Mouse (Mus musculus) neural tube, embryonic 11.5 days (tissue): ENCODE measurements at regions not wholly inside any gene's neighbourhood (a gene's known extent, or its start where the extent isn't known, plus 50 kb on each side); places are given as distances from the start of the nearest gene placed in this dataset.

ENCODE experiments used
- ATAC-seq: fragments of 200-750 bp; cut with Nextera tagmentation; 2 replicates; pipeline ENCODE4 v1.8.0; 2017; ENCODE audit warnings: moderate number of reproducible peaks, mild to moderate bottlenecking, moderate TSS enrichment, moderate library complexity; ENCODE audit not compliant: insufficient read depth, low FRiP score, low TSS enrichment
- DNase-seq: peaks from one replicate; pipeline ENCODE4 v3.0.0-alpha.2; 2015; ENCODE audit warnings: low spot score
- H3K27ac ChIP-seq: fragments of 300-500 bp; sonication (generic); 2 replicates; pipeline ENCODE4 v1.5.1; 2014; ENCODE audit warnings: low read depth, mild to moderate bottlenecking, low read length
- H3K27me3 ChIP-seq: fragments of 300-500 bp; sonication (generic); 2 replicates; pipeline ENCODE4 v1.6.1; 2014; ENCODE audit warnings: mild to moderate bottlenecking, low read length, mixed read lengths; ENCODE audit not compliant: control insufficient read depth, insufficient read depth
- H3K36me3 ChIP-seq: fragments of 300-500 bp; sonication (generic); 2 replicates; pipeline ENCODE4 v1.6.1; 2014; ENCODE audit warnings: mild to moderate bottlenecking, low read length, moderate library complexity, mixed read lengths; ENCODE audit not compliant: control insufficient read depth, insufficient read depth
- H3K4me1 ChIP-seq: fragments of 300-500 bp; sonication (generic); 2 replicates; pipeline ENCODE4 v1.6.1; 2014; ENCODE audit warnings: low read length, mixed read lengths; ENCODE audit not compliant: control insufficient read depth, insufficient read depth
- H3K4me2 ChIP-seq: fragments of 300-500 bp; sonication (generic); 2 replicates; pipeline ENCODE4 v1.6.1; 2014; ENCODE audit warnings: low read depth, mild to moderate bottlenecking, moderate library complexity
- H3K4me3 ChIP-seq: fragments of 300-500 bp; sonication (generic); 2 replicates; pipeline ENCODE4 v1.5.1; 2014; ENCODE audit warnings: low read depth, low read length
- H3K9ac ChIP-seq: fragments of 300-500 bp; sonication (generic); 2 replicates; pipeline ENCODE4 v1.6.1; 2014; ENCODE audit warnings: mild to moderate bottlenecking, low read length
- H3K9me3 ChIP-seq: fragments of 300-500 bp; sonication (generic); 2 replicates; pipeline ENCODE4 v1.6.1; 2016; ENCODE audit warnings: low read length; ENCODE audit not compliant: control insufficient read depth
- WGBS: fragments of 180-500 bp; shearing (Covaris S2); extraction: QIAGEN DNeasy Blood & Tissue Kit; methylation state at CpG from one replicate; pipeline ENCODE4 v1.1.7; 2014; 5-methylcytosine and 5-hydroxymethylcytosine counted together

- 83% methylated on average over 4 of the region's 4 CpGs for WGBS
- no peak overlapping the region for H3K9ac ChIP-seq
- H3K9me3 ChIP-seq = no peaks in the 10 kb centered on the region
- H3K4me3 ChIP-seq = no peak overlapping the region
- H3K4me1 ChIP-seq = no peaks in the 10 kb centered on the region
- ATAC-seq (no peak), DNase-seq (no peak)
- H3K27ac ChIP-seq = no peak overlapping the region
- H3K4me2 ChIP-seq = no peak overlapping the region
- H3K36me3 ChIP-seq = no peaks in the 10 kb centered on the region
- H3K27me3 ChIP-seq = no peaks in the 10 kb centered on the region
These were observed 182.7 kb upstream of the Zfp703 start for GRCm38 (mm10) chr8:26794411-26794810.

- ATAC-seq (no peak), DNase-seq (no peak)
- H3K27ac ChIP-seq = no peak overlapping the region
- no peaks in the 10 kb centered on the region for H3K9me3 ChIP-seq
- no peak overlapping the region for H3K4me3 ChIP-seq
- no peaks in the 10 kb centered on the region for H3K27me3 ChIP-seq
- no peaks in the 10 kb centered on the region for H3K4me1 ChIP-seq
- no peak overlapping the region for H3K4me2 ChIP-seq
- H3K9ac ChIP-seq = no peak overlapping the region
- H3K36me3 ChIP-seq = no peaks in the 10 kb centered on the region
- 81% methylated on average over 8 of the region's 8 CpGs for WGBS
These were observed 181.5 kb upstream of the Zfp703 start for GRCm38 (mm10) chr8:26795616-26796015.

GRCm38 (mm10) chr8:26799814-26800213 is 177.3 kb upstream of the Zfp703 start:
- no peak for ATAC-seq
- WGBS = 67% methylated on average over 1 of the region's 1 CpGs
- no peak overlapping the region for H3K27ac ChIP-seq
- H3K36me3 ChIP-seq = no peaks in the 10 kb centered on the region
- DNase-seq = no peak
- no peak overlapping the region for H3K4me2 ChIP-seq
- no peaks in the 10 kb centered on the region for H3K27me3 ChIP-seq
- H3K4me1 ChIP-seq = no peaks in the 10 kb centered on the region
- H3K9me3 ChIP-seq = no peaks in the 10 kb centered on the region
- H3K9ac ChIP-seq = no peak overlapping the region
- H3K4me3 ChIP-seq = no peak overlapping the region

GRCm38 (mm10) chr8:26804089-26804488 is 173.0 kb upstream of the Zfp703 start:
- Histone ChIP-seq H3K4me1 (peaks cover 19% of the 10 kb centered on the region), H3K9ac (no peak overlapping the region), H3K4me3 (no peak overlapping the region), H3K4me2 (no peak overlapping the region), H3K27me3 (no peaks in the 10 kb centered on the region), H3K36me3 (no peaks in the 10 kb centered on the region), H3K27ac (no peak overlapping the region), H3K9me3 (no peaks in the 10 kb centered on the region)
- no peak for ATAC-seq
- 58% methylated on average over 9 of the region's 9 CpGs for WGBS
- no peak for DNase-seq

- ATAC-seq (no peak), DNase-seq (peak; percentile 64)
- Histone ChIP-seq H3K9ac (no peak overlapping the region), H3K4me2 (no peak overlapping the region), H3K27me3 (no peaks in the 10 kb centered on the region), H3K36me3 (no peaks in the 10 kb centered on the region), H3K4me3 (no peak overlapping the region), H3K9me3 (no peaks in the 10 kb centered on the region), H3K27ac (no peak overlapping the region), H3K4me1 (peaks cover 19% of the 10 kb centered on the region)
- WGBS = 21% methylated on average over 7 of the region's 7 CpGs
These were observed 172.2 kb upstream of the Zfp703 start for GRCm38 (mm10) chr8:26804901-26805341.

GRCm38 (mm10) chr8:26805371-26805821 is 171.7 kb upstream of the Zfp703 start:
- DNase-seq (peak; percentile 53), ATAC-seq (no peak)
- Histone ChIP-seq H3K4me1 (peaks cover 19% of the 10 kb centered on the region), H3K36me3 (no peaks in the 10 kb centered on the region), H3K27me3 (no peaks in the 10 kb centered on the region), H3K4me2 (no peak overlapping the region), H3K9me3 (no peaks in the 10 kb centered on the region), H3K4me3 (no peak overlapping the region), H3K9ac (no peak overlapping the region), H3K27ac (no peak overlapping the region)
- 13% methylated on average over 6 of the region's 6 CpGs for WGBS

- H3K27ac ChIP-seq = no peak overlapping the region
- H3K9ac ChIP-seq = no peak overlapping the region
- H3K4me3 ChIP-seq = no peak overlapping the region
- no peaks in the 10 kb centered on the region for H3K36me3 ChIP-seq
- DNase-seq = peak; percentile 32
- 4% methylated on average over 11 of the region's 11 CpGs for WGBS
- peak overlapping the region; percentile 9; the same call in 1 of the 2 replicates for H3K4me2 ChIP-seq
- H3K27me3 ChIP-seq = no peaks in the 10 kb centered on the region
- no peaks in the 10 kb centered on the region for H3K9me3 ChIP-seq
- peaks cover 19% of the 10 kb centered on the region for H3K4me1 ChIP-seq
- ATAC-seq = no peak
These were observed 168.9 kb upstream of the Zfp703 start for GRCm38 (mm10) chr8:26808111-26808651.

GRCm38 (mm10) chr8:26808771-26809170 is 168.4 kb upstream of the Zfp703 start:
- 2% methylated on average over 3 of the region's 3 CpGs for WGBS
- ATAC-seq = peak; percentile 58; the same call in 1 of the 2 replicates
- no peaks in the 10 kb centered on the region for H3K9me3 ChIP-seq

GRCm38 (mm10) chr8:26809943-26810342 is 167.2 kb upstream of the Zfp703 start:
- 90% methylated on average over 7 of the region's 7 CpGs for WGBS
- H3K4me1 ChIP-seq = peaks cover 19% of the 10 kb centered on the region
- no peak overlapping the region for H3K4me2 ChIP-seq
- H3K9ac ChIP-seq = no peak overlapping the region
- H3K27ac ChIP-seq = no peak overlapping the region
- H3K27me3 ChIP-seq = no peaks in the 10 kb centered on the region
- no peak overlapping the region for H3K4me3 ChIP-seq
- no peak for ATAC-seq
- no peaks in the 10 kb centered on the region for H3K36me3 ChIP-seq
- H3K9me3 ChIP-seq = no peaks in the 10 kb centered on the region
- DNase-seq = no peak

More at GRCm38 (mm10) chr8:26808771-26809170, 168.4 kb upstream of the Zfp703 start:
- no peaks in the 10 kb centered on the region for H3K36me3 ChIP-seq
- no peaks in the 10 kb centered on the region for H3K27me3 ChIP-seq
- no peak overlapping the region for H3K4me2 ChIP-seq
- no peak overlapping the region for H3K9ac ChIP-seq
- DNase-seq = peak; percentile 63
- H3K4me1 ChIP-seq = peaks cover 19% of the 10 kb centered on the region
- H3K4me3 ChIP-seq = no peak overlapping the region
- H3K27ac ChIP-seq = no peak overlapping the region
